ENCODE assay signal across 7 mouse cellular contexts in genomic region chr17:46030323-46030730, GRCm38 (mm10). TPM values are rescaled to one million over a fixed set of nuclear protein-coding genes. Genes with fewer than 3 reads are reported as not detected.
DNase-seq lines count a peak whose midpoint lies in the region; ATAC-seq and TF ChIP-seq lines count a peak whose summit lies in the region.

No protein-coding gene starts in this region.

- peak; percentile 26; the same call in 1 of the 2 replicates for ATAC-seq in heart, embryonic 12.5 days (ENCODE audit: insufficient number of reproducible peaks, low FRiP score)

- H3K79me3 ChIP-seq in C2C12 (ENCODE audit: low read depth), result peaks cover 65% of the 10 kb centered on the region

- peaks cover 5% of the 10 kb centered on the region for H3K4me1 ChIP-seq in ES-Bruce4 (ENCODE audit: control insufficient read depth, insufficient read depth, low read length)
- H3K4me1 ChIP-seq in heart, embryonic 12.5 days (replicated peaks), result peaks cover 58% of the 10 kb centered on the region

- H3K9me3 ChIP-seq in ES-Bruce4 (replicated peaks; ENCODE audit: control insufficient read depth, insufficient read depth, low read length, poor library complexity, severe bottlenecking), result no peaks in the 10 kb centered on the region
- no peaks in the 10 kb centered on the region for H3K9me3 ChIP-seq in heart, embryonic 12.5 days (replicated peaks)

- WGBS in heart, embryonic 12.5 days, result under 1% methylated on average over 29 of the region's 43 CpGs
- WGBS in macrophage (ENCODE audit: missing documents), result 1% methylated on average over 40 of the region's 43 CpGs

- no peak for TF ChIP-seq CTCF in C2C12 (IDR thresholded peaks at IDR 0.05; ENCODE audit: control insufficient read depth, insufficient read depth, insufficient read length)
- TF ChIP-seq CTCF in ES-Bruce4 (IDR thresholded peaks at IDR 0.05; ENCODE audit: low read depth, low read length), result no peak

- peak; percentile 69 for DNase-seq in embryo, embryonic 11 days
- peak; percentile 40 to 55 for DNase-seq in layer of hippocampus, postnatal 36 days
- DNase-seq in skeletal muscle tissue, adult 2 months (ENCODE audit: low read depth, low spot score), result peak; percentile 77

- H3K36me3 ChIP-seq in C2C12 (ENCODE audit: control insufficient read depth, insufficient read depth) (peaks cover 30% of the 10 kb centered on the region), ES-Bruce4 (ENCODE audit: control insufficient read depth, insufficient read depth, low read length, poor library complexity, severe bottlenecking) (no peaks in the 10 kb centered on the region), macrophage (ENCODE audit: inconsistent target) (peaks cover 21% of the 10 kb centered on the region)
- peaks cover 3% of the 10 kb centered on the region for H3K36me3 ChIP-seq in heart, embryonic 12.5 days

- peak overlapping the region; percentile 81 for H3K4me2 ChIP-seq in heart, embryonic 12.5 days

- TF ChIP-seq POLR2A in ES-Bruce4 (IDR thresholded peaks at IDR 0.05; ENCODE audit: insufficient read depth, low read length), result no peak

- H3K9ac ChIP-seq in ES-Bruce4 (ENCODE audit: low read depth, poor library complexity, severe bottlenecking), result peak overlapping the region; percentile 94
- peak overlapping the region; percentile 97 for H3K9ac ChIP-seq in heart, embryonic 12.5 days

- H3ac ChIP-seq in C2C12 (ENCODE audit: control insufficient read depth, insufficient read length, low read depth), result peak overlapping the region; percentile 94

- no peak for TF ChIP-seq EP300 in ES-Bruce4 (IDR thresholded peaks at IDR 0.05; ENCODE audit: insufficient read depth, low read depth, low read length)

- H3K79me2 ChIP-seq in C2C12 (ENCODE audit: control insufficient read depth, insufficient read depth), result peaks cover 69% of the 10 kb centered on the region
- peaks cover 39% of the 10 kb centered on the region; the same call in 1 of the 2 replicates for H3K79me2 ChIP-seq in macrophage (ENCODE audit: inconsistent target)

- no peak overlapping the region for H3K27ac ChIP-seq in ES-Bruce4 (ENCODE audit: insufficient read depth, low read length)
- peak overlapping the region; percentile 95 for H3K27ac ChIP-seq in heart, embryonic 12.5 days (ENCODE audit: poor library complexity, severe bottlenecking)
- peak overlapping the region; percentile 17; the same call in 1 of the 2 replicates for H3K27ac ChIP-seq in macrophage

- H3K4me3 ChIP-seq in C2C12 (ENCODE audit: insufficient read depth, poor library complexity, severe bottlenecking), result peak overlapping the region; percentile 95
- peak overlapping the region; percentile 80 for H3K4me3 ChIP-seq in ES-Bruce4 (ENCODE audit: low read depth, low read length)
- peak overlapping the region; percentile 69 for H3K4me3 ChIP-seq in heart, embryonic 12.5 days
- peak overlapping the region; percentile 60 for H3K4me3 ChIP-seq in macrophage (ENCODE audit: inconsistent target)

- no peaks in the 10 kb centered on the region for H3K27me3 ChIP-seq in C2C12 (ENCODE audit: control insufficient read depth, insufficient read depth, insufficient read length)
- H3K27me3 ChIP-seq in ES-Bruce4 (ENCODE audit: control insufficient read depth, insufficient read depth, low read length, poor library complexity, severe bottlenecking), result 0 out of 2 replicates have a peak, but pooled peaks cover 3% of the 10 kb centered on the region
- no peaks in the 10 kb centered on the region for H3K27me3 ChIP-seq in heart, embryonic 12.5 days (replicated peaks)

TF ChIP-seq in C2C12, 6 proteins besides CTCF, POLR2A, EP300 and RAD21:
- TF ChIP-seq MYOD1 (IDR thresholded peaks at IDR 0.05; ENCODE audit: control insufficient read depth, insufficient read length, low read depth) (no peak), FOSL1 (IDR thresholded peaks at IDR 0.05; ENCODE audit: insufficient read depth, low read length, poor library complexity, severe bottlenecking) (no peak), MAX (IDR thresholded peaks at IDR 0.05) (peak; percentile 18), CEBPB (IDR thresholded peaks at IDR 0.05; ENCODE audit: low read depth) (no peak), MYOG (IDR thresholded peaks at IDR 0.05; ENCODE audit: control insufficient read depth, extremely low read depth, insufficient read length) (no peak)
TF ChIP-seq in C2C12: peak in this region for 1.

RNA-seq across cellular contexts. Expression of gene Vegfa, which starts 1.8 kb away (rescaled TPM):
- polyA plus RNA-seq in C2C12 (2012; fragmentation: generic; extraction: Trizol) (52.5 TPM), ES-Bruce4 (2011; ENCODE audit: insufficient read depth, insufficient read length, low read depth, missing spikeins) (76.2 and 86.3 TPM in 2 replicates), macrophage (2018) (22.8 to 80.7 TPM (median 68.8 TPM) in 3 replicates)
- polyA plus RNA-seq in heart, embryonic 12.5 days (2016; fragmentation: Nextera tagmentation; extraction: Ambion mirVana), result 6.5 and 6.9 TPM in 2 replicates
- total RNA-seq in layer of hippocampus, postnatal 36 days (2021), result 10 to 100 TPM; 68.1 to 99.0 TPM
- total RNA-seq in macrophage (2018; cell fraction: chromatin; rRNA removed), result 1,000 to 10,000 TPM in 4 of 26 experiments, 100 to 1,000 TPM in 22; 104 to 2,020 (median 341) TPM
- total RNA-seq in macrophage (2018; cell fraction: cytosol; rRNA removed), result 100 to 1,000 TPM in 9 of 26 experiments, 10 to 100 TPM in 17; 11.4 to 340 (median 64.7) TPM
- 1,000 to 10,000 TPM in 2 of 26 experiments, 100 to 1,000 TPM in 23, 10 to 100 TPM in 1; 57.3 to 1,113 (median 252) TPM for total RNA-seq in macrophage (2018; cell fraction: nucleus; rRNA removed)
